Mouse (Mus musculus) midbrain, embryonic 15.5 days (tissue): ENCODE data around the gene Chd9. TPM values are rescaled to one million over a fixed set of nuclear protein-coding genes. Genes with fewer than 3 reads are reported as not detected.
A peak's percentile ranks its signal among the peaks of the same experiment; 100 is the strongest.
"Not testable (repeated sequence)": the region's sequence is repeated elsewhere in the genome, so short reads cannot be mapped to it uniquely, and the experiment has no call there.

Experiments
- ATAC-seq: fragments of 200-750 bp; cut with Nextera tagmentation; replicated peaks from 2 replicates; pipeline ENCODE4 v1.8.0; 2017; ENCODE audit warnings: moderate TSS enrichment
- H3K27ac ChIP-seq: fragments of 300-500 bp; sonication (generic); 2 replicates; pipeline ENCODE4 v1.5.1; 2015; ENCODE audit warnings: mild to moderate bottlenecking, inconsistent platforms
- H3K27me3 ChIP-seq: fragments of 300-500 bp; sonication (generic); replicated peaks from 2 replicates; pipeline ENCODE4 v1.6.1; 2015; ENCODE audit warnings: inconsistent platforms
- H3K36me3 ChIP-seq: fragments of 300-500 bp; sonication (generic); replicated peaks from 2 replicates; pipeline ENCODE4 v1.6.1; 2015; ENCODE audit warnings: inconsistent platforms
- H3K4me1 ChIP-seq: fragments of 300-500 bp; sonication (generic); 2 replicates; pipeline ENCODE4 v1.6.1; 2015; ENCODE audit warnings: inconsistent platforms
- H3K4me2 ChIP-seq: fragments of 300-500 bp; sonication (generic); 2 replicates; pipeline ENCODE4 v1.6.1; 2015; ENCODE audit warnings: inconsistent platforms, mild to moderate bottlenecking, moderate library complexity
- H3K4me3 ChIP-seq: fragments of 300-500 bp; sonication (generic); 2 replicates; pipeline ENCODE4 v1.5.1; 2015; ENCODE audit warnings: mild to moderate bottlenecking, inconsistent platforms
- H3K9ac ChIP-seq: fragments of 300-500 bp; sonication (generic); 2 replicates; pipeline ENCODE4 v1.6.1; 2015; ENCODE audit warnings: mild to moderate bottlenecking, inconsistent platforms
- H3K9me3 ChIP-seq: fragments of 300-500 bp; sonication (generic); 2 replicates; pipeline ENCODE4 v1.6.1; 2016; ENCODE audit warnings: inconsistent platforms
- WGBS: fragments of 180-500 bp; shearing (Covaris S2); methylation state at CpG from one replicate; pipeline ENCODE4 v1.1.7; 2015; ENCODE audit warnings: mixed read lengths; 5-methylcytosine and 5-hydroxymethylcytosine counted together
- polyA plus RNA-seq: library from polyadenylated mRNA; unstranded; fragments of >200 nt; fragmentation: Nextera tagmentation; extraction: Ambion mirVana; gene quantifications from 2 replicates; pipeline ENCODE4 v1.2.1, GENCODE M21; 2015

The Chd9 gene
- polyA plus RNA-seq, 1 experiment from 2014 or later: 79.5 TPM

DNA sequence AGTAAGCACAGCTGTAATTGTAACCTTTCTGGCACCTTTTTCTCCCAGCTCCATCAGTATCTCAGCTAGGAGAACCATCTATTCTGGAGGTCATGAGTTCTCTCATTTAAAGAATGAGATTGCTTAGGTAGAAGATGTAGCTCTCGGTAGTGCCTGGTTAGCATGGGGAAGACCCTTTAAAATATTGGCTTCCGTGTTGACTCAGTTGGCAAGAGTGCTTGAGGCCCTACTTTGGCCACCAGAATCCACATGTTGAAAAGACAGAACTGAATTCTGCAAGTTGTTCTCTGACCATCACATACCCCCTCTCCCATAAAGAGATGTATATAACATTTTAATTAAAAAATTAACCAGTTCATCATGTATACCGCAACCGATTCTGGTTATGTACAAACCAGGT lies 78.8 kb downstream of the Chd9 start:
- no peak overlapping the region for H3K4me3 ChIP-seq
- WGBS: 92% methylated on average over 4 of the region's 4 CpGs

DNA sequence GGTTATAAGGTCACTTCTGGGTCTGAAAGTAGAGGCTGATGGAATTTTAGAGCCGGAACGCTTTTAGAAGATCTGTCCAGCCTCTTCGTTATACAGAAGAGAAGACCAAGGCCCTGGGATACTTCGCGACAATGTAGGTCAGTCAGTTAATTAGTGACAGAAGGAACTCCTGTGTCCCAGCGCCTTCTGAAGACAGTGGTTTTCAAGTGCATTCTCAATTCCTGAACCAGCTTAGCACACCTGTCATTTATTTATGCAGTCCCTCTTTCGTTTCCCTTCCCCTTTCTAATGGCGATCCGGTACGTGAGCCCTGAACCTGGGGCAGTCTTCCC lies 79.3 kb downstream of the Chd9 start:
- Histone ChIP-seq H3K27me3 (no peaks in the 10 kb centered on the region), H3K9me3 (no peaks in the 10 kb centered on the region), H3K9ac (peak overlapping the region; percentile 78), H3K4me1 (peaks cover 13% of the 10 kb centered on the region), H3K4me2 (peak overlapping the region; percentile 99), H3K27ac (peak overlapping the region; percentile 81), H3K36me3 (no peaks in the 10 kb centered on the region), H3K4me3 (peak overlapping the region; percentile 59)
- ATAC-seq: no peak
- WGBS: 25% methylated on average over 10 of the region's 10 CpGs

More for the DNA sequence above, 78.8 kb downstream of the Chd9 start:
- Histone ChIP-seq H3K9me3 (no peaks in the 10 kb centered on the region), H3K9ac (no peak overlapping the region), H3K4me1 (peaks cover 13% of the 10 kb centered on the region), H3K36me3 (no peaks in the 10 kb centered on the region), H3K4me2 (peak overlapping the region; percentile 99), H3K27ac (no peak overlapping the region), H3K27me3 (no peaks in the 10 kb centered on the region)
- ATAC-seq: no peak

DNA sequence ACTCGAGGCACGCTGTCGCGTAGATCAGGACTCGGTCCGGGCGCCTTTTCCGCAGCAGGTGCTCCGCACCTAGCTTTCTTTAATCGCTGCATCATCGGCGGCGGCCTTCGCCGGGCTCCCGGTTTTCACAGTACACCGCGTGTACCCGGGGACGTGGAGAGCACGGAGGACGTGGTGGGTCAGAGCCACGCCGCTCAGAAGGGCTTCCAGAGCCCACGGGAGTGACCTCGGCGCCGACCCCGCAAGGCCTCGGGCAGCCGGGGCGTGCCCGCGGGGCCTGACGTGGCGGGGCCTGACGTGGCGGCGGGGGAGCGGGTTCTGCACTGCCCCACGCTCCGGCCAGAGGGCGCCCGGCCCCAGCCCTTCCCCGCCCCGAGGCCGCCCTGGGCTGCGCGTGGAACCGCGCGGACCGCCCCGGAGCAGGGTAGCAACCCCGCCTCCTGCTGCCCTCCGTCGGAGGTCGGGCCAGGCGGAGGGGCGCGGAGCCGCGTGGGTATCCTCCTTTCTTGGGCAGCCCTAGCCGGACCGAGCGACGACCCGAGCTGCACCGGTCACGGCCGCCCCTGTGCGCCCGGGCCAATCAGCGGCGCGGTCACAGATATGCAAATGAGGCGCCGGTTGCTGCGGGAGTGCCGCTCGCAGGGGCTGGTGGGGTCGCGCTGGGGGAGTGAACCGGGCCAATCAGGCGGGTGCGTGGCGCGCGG lies 79.8 kb downstream of the Chd9 start:
- peak overlapping the region; percentile 78 for H3K9ac ChIP-seq
- no peaks in the 10 kb centered on the region for H3K9me3 ChIP-seq
- peak; percentile 96 for ATAC-seq
- no peaks in the 10 kb centered on the region for H3K27me3 ChIP-seq
- peak overlapping the region; percentile 81 for H3K27ac ChIP-seq
- H3K36me3 ChIP-seq: no peaks in the 10 kb centered on the region
- H3K4me1 ChIP-seq: peaks cover 13% of the 10 kb centered on the region
- peak overlapping the region; percentile 59 for H3K4me3 ChIP-seq
- peak overlapping the region; percentile 99 for H3K4me2 ChIP-seq
- under 1% methylated on average over 88 of the region's 89 CpGs for WGBS

DNA sequence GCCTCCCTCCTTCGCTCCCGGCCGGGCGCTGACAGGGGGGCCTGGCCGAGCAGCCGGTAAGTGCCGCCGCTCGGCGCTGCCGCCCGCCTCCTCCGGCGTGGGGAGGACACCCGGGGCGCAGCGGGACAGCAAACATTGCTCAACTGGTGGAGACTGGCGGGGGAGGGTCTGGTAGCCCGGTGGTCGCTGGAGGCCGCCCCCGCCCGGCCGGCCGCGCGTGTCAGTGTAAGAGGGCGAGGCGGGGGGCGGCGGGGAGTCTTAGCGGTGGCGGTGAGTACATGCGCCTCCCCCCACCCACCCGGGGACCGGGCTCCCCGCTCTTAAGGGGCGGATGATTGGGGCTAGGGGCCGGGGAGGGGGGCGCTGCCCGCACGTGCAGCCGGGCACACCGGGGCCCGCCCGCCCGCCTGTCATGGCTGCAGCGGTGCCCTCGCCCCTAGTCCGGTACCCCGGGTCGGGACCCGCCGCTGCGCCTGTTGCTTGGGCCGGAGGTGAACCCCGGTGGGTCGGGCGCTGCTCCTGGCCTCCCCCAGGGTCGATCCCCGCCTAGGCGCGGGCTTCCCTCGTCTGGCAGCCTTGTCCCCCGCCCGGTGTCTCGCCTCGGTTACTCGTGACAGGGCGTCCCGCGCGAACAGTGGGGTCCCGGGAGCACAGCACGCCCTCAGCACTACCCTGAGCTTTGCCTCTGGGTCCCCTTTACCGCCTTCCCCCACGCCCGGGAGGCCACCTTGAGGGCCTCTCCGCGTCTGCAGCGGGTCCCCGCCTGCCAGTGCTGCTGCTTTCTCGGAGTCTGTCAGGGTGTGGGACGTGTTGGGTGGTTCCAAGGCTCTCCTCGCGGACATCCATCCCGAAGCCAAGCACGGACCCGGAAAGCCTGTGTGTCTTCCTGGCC lies 80.7 kb downstream of the Chd9 start:
- H3K36me3 ChIP-seq: no peaks in the 10 kb centered on the region
- peak overlapping the region; percentile 99 for H3K4me2 ChIP-seq
- H3K9me3 ChIP-seq: no peaks in the 10 kb centered on the region
- H3K9ac ChIP-seq: peak overlapping the region; percentile 78
- peak; percentile 72 for ATAC-seq
- no peaks in the 10 kb centered on the region for H3K27me3 ChIP-seq
- peaks cover 13% of the 10 kb centered on the region for H3K4me1 ChIP-seq
- peak overlapping the region; percentile 59 for H3K4me3 ChIP-seq
- under 1% methylated on average over 67 of the region's 89 CpGs for WGBS
- peak overlapping the region; percentile 81 for H3K27ac ChIP-seq

DNA sequence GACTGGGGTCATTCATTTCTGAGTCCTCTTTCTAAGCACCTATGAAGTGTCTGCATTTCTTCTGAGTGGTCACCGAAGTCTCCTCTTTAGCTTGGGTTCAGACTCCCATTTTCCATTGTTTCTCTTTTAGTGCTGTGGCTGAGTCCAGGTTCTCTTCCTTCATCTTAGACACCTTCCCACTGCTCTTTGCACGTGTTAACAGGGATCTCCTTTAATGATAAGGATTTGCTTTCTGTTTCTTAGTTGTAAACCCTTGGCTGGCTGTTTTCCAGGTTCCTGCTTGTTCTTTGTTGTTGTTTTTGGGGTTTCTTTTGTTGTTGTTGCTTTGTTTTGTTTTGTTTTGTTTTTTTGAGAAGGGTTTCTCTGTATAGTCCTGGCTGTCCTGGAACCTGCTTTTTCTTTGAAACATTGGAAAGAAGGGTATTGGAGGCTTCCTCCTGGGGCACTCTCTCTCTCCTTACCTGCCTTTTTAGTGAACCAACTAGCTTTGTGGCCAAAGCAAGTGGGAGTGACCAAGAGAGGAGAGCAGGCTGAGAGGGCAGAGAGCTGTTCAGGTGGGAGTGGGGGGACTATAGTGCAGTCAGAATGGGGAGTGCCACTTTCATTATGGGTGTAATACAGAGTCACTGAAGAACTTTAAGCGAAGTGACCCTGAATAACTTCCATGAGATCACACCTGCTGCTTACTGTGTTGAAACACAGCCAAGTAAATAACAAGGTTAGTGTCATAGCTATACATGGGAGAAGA lies 95.2 kb downstream of the Chd9 start:
- WGBS: 82% methylated on average over 3 of the region's 3 CpGs

DNA sequence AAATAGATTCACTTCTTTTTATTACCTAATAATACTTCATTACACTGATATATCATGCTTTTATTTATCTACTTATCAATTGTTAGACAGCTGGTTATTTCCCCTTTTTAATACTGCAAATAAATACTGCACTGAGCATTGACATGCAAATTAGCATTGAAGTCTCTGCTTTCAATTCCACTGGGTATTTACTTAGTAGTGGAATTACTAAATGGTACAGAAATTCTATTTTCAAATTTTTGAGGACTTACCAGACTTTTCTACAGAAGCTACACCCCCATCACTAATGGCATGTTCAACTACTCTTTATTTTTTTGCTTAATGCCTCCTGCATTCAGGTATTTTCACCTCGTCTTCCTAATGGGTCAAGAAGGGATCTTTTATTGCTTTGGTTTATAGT lies 100.3 kb downstream of the Chd9 start:
- Histone ChIP-seq H3K4me1 (no peaks in the 10 kb centered on the region), H3K27ac (no peak overlapping the region), H3K4me3 (no peak overlapping the region), H3K9me3 (no peaks in the 10 kb centered on the region), H3K4me2 (no peak overlapping the region), H3K27me3 (no peaks in the 10 kb centered on the region), H3K9ac (no peak overlapping the region), H3K36me3 (0 out of 2 replicates have a peak, but pooled peaks cover 2% of the 10 kb centered on the region)
- ATAC-seq: no peak
- WGBS: 79% methylated on average over 1 of the region's 1 CpGs

More for the DNA sequence above, 95.2 kb downstream of the Chd9 start:
- H3K4me2 ChIP-seq: no peak overlapping the region
- no peak overlapping the region for H3K27ac ChIP-seq
- no peaks in the 10 kb centered on the region for H3K4me1 ChIP-seq
- no peak overlapping the region for H3K9ac ChIP-seq
- ATAC-seq: no peak
- H3K27me3 ChIP-seq: no peaks in the 10 kb centered on the region
- H3K9me3 ChIP-seq: no peaks in the 10 kb centered on the region
- H3K36me3 ChIP-seq: no peaks in the 10 kb centered on the region
- no peak overlapping the region for H3K4me3 ChIP-seq

DNA sequence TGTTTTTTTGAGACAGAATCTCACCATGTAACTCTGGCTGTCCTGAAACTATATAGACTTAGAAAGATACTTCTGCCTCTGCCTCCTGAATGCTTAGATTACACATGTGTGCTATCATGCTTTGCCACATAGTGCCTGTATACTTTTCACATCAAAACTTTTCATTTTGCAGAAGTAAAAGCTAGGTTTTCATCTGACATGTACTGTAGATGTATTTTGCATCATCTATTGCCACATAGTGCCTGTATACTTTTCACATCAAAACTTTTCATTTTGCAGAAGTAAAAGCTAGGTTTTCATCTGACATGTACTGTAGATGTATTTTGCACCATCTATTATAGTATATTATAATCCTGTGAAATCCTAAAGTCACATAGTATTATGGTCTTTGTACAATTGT lies 102.0 kb downstream of the Chd9 start:
- H3K4me2 ChIP-seq, ATAC-seq, H3K4me3 ChIP-seq, H3K9ac ChIP-seq, H3K27me3 ChIP-seq, H3K36me3 ChIP-seq, H3K9me3 ChIP-seq, H3K27ac ChIP-seq, H3K4me1 ChIP-seq: not testable (repeated sequence)

DNA sequence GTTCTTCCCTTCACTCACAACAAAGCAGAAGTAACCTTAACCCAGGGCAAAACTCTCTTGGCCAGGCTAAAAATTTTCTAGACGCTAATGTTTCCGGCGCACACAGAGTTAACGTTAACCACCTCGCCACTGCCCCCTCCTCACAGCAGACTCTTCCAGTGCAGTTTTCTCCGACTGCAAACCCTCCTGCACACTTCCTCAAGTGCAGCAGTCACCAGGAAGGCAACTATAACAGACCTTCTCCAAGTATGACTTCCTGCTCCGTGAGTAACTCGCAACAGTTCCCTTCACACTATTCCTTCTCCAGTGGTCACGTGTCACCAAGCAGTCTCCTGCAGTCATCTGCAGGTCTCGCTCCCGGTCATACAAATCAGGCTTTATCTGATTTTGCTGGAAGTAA lies 104.8 kb downstream of the Chd9 start:
- H3K27me3 ChIP-seq: no peaks in the 10 kb centered on the region
- H3K9me3 ChIP-seq: no peaks in the 10 kb centered on the region
- ATAC-seq: no peak
- no peak overlapping the region for H3K27ac ChIP-seq
- no peak overlapping the region for H3K9ac ChIP-seq
- H3K4me1 ChIP-seq: no peaks in the 10 kb centered on the region
- 0 out of 2 replicates have a peak, but pooled peaks cover 2% of the 10 kb centered on the region for H3K36me3 ChIP-seq
- H3K4me3 ChIP-seq: no peak overlapping the region
- no peak overlapping the region for H3K4me2 ChIP-seq
- WGBS: 76% methylated on average over 11 of the region's 11 CpGs

DNA sequence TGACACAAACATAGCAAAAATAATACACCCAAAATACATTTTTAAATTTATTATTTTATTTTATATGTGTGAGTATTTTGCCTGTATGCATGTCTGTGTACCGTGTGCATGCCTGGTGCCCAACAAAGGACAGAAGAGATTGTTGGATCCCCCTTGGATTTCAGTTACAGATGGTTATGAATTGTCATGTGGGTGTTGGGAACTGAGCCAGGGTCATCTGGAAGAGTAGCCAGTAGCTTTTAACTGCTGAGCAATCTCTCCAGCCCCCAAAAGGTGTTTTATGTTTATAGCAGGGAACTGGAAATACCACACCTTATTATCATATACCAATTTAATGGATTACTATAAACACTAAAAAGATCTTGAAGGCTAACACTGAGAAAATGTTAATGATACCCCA lies 106.6 kb downstream of the Chd9 start:
- Histone ChIP-seq H3K4me2 (no peak overlapping the region), H3K36me3 (0 out of 2 replicates have a peak, but pooled peaks cover 2% of the 10 kb centered on the region), H3K27me3 (no peaks in the 10 kb centered on the region), H3K27ac (no peak overlapping the region), H3K4me1 (no peaks in the 10 kb centered on the region), H3K4me3 (no peak overlapping the region), H3K9ac (no peak overlapping the region), H3K9me3 (no peaks in the 10 kb centered on the region)
- WGBS: 89% methylated on average over 1 of the region's 1 CpGs
- no peak for ATAC-seq

DNA sequence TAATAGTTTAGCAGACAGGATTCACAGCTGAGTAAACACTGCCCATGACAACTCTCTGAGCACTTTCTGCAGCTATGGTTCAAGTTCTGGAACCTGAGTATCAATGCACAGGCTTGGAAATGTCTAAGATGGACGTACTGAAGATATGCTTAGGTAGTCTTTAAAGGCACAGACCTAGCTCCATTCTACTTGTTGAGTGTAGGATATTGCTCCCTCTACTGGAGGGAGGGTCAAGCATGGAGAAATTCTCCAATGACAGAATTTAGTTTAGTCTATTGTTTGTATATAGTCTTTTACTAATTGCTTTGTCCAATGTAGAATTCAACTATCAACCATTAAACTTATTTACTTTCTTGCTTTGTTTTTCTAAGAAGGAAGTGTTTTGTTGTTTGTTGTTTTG lies 108.7 kb downstream of the Chd9 start:
- H3K4me1 ChIP-seq: no peaks in the 10 kb centered on the region
- no peak overlapping the region for H3K4me2 ChIP-seq
- ATAC-seq: no peak
- H3K27me3 ChIP-seq: no peaks in the 10 kb centered on the region
- no peak overlapping the region for H3K4me3 ChIP-seq
- H3K27ac ChIP-seq: no peak overlapping the region
- no peaks in the 10 kb centered on the region for H3K9me3 ChIP-seq
- 40% methylated on average over 1 of the region's 1 CpGs for WGBS
- 0 out of 2 replicates have a peak, but pooled peaks cover 2% of the 10 kb centered on the region for H3K36me3 ChIP-seq
- no peak overlapping the region for H3K9ac ChIP-seq

DNA sequence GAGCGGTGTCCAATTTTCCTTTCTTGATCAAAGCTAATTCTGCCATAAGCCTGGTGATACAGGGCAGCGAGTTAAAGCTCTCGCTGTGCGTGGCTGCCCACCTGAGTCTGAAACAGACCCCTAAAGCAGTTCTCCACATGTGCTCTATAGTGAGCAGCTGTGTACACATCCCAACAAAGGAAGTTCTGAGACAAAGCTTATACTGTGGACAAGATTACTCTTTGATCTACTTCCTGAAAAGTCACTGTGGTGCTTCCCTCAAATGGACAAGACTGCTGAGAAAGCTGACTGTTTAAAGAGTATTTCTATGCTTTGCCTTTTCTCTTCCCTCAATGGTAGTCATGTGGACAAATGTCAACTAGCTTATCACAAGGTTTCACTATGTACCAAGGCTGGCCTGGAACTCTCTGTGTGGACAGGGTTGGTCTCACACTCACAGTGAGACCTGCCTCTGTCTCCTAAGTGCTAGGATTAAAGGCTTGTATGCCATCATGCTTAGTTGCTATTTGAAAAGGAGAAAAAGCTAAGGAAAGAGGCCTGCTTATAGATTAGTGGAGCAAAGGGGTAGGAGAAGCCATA lies 110.3 kb downstream of the Chd9 start:
- Histone ChIP-seq H3K4me1 (no peaks in the 10 kb centered on the region), H3K4me2 (no peak overlapping the region), H3K27ac (no peak overlapping the region), H3K27me3 (no peaks in the 10 kb centered on the region), H3K36me3 (no peaks in the 10 kb centered on the region), H3K9me3 (no peaks in the 10 kb centered on the region), H3K4me3 (no peak overlapping the region), H3K9ac (no peak overlapping the region)
- ATAC-seq: no peak
- 70% methylated on average over 4 of the region's 4 CpGs for WGBS

DNA sequence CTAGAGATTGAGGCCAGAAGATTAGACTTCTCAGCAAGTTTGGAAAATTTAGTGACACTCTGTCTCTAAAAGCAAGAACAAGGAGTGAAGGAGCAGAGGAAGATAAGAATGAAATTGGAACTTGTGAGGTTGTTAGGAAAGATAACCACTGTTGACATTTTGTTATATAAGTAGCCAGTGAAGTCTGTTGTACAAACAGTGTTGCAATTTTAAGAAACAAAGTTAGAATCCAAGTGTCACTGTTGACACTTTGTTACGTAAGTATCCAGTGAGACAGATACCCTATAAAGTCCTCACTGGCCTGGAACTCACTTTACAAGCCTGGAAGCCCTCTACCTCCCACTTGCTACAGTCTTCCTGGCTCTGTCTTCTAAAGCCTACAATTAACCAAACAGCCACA lies 111.7 kb downstream of the Chd9 start:
- 93% methylated on average over 1 of the region's 1 CpGs for WGBS
- ATAC-seq: no peak
- no peaks in the 10 kb centered on the region for H3K27me3 ChIP-seq
- H3K4me1 ChIP-seq: no peaks in the 10 kb centered on the region
- H3K4me3 ChIP-seq: no peak overlapping the region
- H3K36me3 ChIP-seq: no peaks in the 10 kb centered on the region
- no peak overlapping the region for H3K27ac ChIP-seq
- H3K9me3 ChIP-seq: no peaks in the 10 kb centered on the region
- H3K4me2 ChIP-seq: no peak overlapping the region
- no peak overlapping the region for H3K9ac ChIP-seq
